Mouse (Mus musculus): ENCODE data around the gene Gpt2. TPM values are rescaled to one million over a fixed set of nuclear protein-coding genes. Genes with fewer than 3 reads are reported as not detected.

The Gpt2 gene
- total RNA-seq (2023) = 1 to 10 TPM in 1 of 2 experiments, under 1 TPM in 1; 0.71 to 1.7 TPM

DNA sequence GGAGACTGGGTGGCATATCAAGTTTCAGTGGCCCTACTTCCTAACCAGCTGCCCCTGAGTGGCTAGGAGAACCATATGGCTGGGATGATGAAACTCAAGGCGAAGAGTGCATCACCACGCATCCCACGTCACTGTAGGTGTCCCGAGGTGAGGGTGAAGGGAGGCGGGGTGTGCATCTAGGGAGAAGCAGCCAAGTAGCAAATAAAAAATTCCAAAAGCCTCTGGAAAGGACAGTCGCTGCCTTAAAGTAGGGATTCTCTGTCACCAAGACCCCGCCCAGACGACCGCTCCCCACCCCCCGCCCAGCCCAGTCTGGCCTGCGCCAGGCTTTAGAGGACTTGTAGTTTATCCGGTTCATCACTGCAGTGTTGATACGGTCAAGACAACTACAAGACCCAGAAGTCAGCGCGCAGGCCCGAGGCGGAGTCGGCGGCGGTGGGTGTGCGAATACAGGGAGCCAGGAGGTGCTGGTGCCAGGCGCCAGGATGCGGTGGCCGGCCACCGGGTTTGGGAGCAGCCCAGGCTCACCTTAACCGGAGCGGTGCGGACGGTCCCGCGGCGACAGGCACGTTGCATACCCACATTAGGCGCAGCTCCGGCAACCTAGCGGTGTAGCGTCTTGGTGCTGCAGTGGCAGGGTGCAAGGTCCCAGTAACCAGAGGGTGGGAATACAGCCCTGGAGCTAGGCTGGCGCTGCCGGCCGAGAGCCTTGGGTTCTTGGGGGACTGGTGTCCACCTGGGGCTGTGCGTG is at the start of gene Gpt2:
Gpt2 (plus strand) TSS at position 452 of the 751 bp plus-strand sequence.

DNA sequence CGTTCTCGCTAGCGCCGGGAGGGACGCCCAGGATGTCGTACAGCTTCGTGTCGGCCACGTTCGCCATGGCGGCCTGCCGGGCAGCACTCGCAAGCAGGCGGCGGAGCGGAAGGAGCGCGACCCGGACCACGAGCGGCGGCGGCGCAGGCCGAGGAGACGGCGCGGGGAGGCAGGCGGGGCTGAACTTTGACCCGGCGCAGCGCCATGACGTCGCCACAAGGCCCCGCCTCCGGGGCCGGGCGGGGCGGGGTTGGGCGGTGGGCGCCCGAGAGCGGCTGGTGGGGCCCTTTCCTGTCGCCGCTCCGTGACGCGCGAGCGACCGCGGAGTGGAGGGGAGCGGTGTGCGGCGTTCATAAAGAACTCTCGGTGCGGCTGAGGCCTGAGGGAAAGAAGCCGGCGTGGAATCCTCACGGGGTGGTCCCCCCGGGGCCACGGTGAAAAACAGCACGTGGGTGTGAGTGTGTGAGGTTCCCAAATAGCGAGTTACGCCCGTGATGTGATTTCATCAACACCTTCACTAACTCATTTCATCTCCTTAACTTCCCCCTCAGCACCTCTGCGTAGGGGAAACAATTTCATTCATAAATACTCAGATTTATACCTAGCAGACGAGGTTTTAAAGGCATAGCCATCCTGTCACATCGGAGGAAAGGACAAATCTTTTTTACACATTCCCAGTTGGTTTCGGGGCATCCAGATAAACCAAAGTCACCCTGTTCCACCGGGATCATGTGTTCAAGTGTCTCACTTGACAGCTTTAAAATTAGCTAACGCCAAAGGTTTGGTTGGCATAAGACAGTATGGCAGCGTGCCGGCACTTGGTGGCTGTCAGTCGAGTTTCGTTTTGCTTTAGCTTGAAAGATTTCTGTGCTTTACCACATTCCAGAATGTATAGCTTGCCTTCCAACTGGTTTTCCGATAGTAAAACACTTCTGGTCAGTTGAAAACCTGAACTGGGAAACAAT is 63.1 kb downstream of the Gpt2 start, which contains the start of gene Dnaja2:
Dnaja2 (minus strand) TSS at position 164 of the 965 bp plus-strand sequence.

Other genes starting within 250 kb of the Gpt2 start
- 10 to 100 TPM; 34.1 to 34.6 TPM for gene Orc6, start 192.9 kb upstream of the Gpt2 start, total RNA-seq (2023)
- 10 to 100 TPM; 74.0 to 89.6 TPM for gene Vps35, start 192.8 kb upstream of the Gpt2 start, total RNA-seq (2023)
- gene Mylk3, start 106.2 kb upstream of the Gpt2 start, total RNA-seq (2023) = 1 to 10 TPM; 1.0 to 4.4 TPM
- 10 to 100 TPM in 1 of 2 experiments, 1 to 10 TPM in 1; 8.3 to 11.5 TPM for gene 4921524J17Rik, start 59.7 kb upstream of the Gpt2 start, total RNA-seq (2023)
- gene Dnaja2, start 62.8 kb downstream of the Gpt2 start, total RNA-seq (2023) = 10 to 100 TPM; 73.5 to 90.6 TPM
- gene Neto2, start 208.3 kb downstream of the Gpt2 start, total RNA-seq (2023) = 1 to 10 TPM; 4.0 to 4.1 TPM